Mouse (Mus musculus): ENCODE results near the gene Vstm2l.

- TF ChIP-seq CTCF (IDR thresholded peaks at IDR 0.05; ENCODE audit: low read depth) (no peak), EP300 (IDR thresholded peaks at IDR 0.05; ENCODE audit: low read depth) (no peak)
Measured at GRCm38 (mm10) chr2:157913705-157914104, 748 bp upstream of the Vstm2l start.

Measured in heart, postnatal 0 days (tissue).